Mouse (Mus musculus) brain, embryonic 14.5 days (tissue): ENCODE results near the gene Pnpla2.

ENCODE experiments used
- CTCF ChIP-seq: fragments of 200-500 bp; IDR thresholded peaks from 2 replicates; pipeline ENCODE4 v1.5.1; 2012; ENCODE audit warnings: inconsistent platforms, mild to moderate bottlenecking, moderate library complexity, borderline replicate concordance; ENCODE audit not compliant: insufficient read depth, insufficient read length; ENCODE audit errors: extremely low read depth
- POLR2A ChIP-seq: fragments of 200-500 bp; IDR thresholded peaks from 2 replicates; pipeline ENCODE4 v1.6.1; 2012; ENCODE audit warnings: mild to moderate bottlenecking, inconsistent platforms, borderline replicate concordance; ENCODE audit not compliant: poor library complexity, insufficient read depth, insufficient read length, severe bottlenecking; ENCODE audit errors: extremely low read depth

- no peak for TF ChIP-seq CTCF
- TF ChIP-seq POLR2A: no peak
These were observed 15.8 kb upstream of the Pnpla2 start for GRCm38 (mm10) chr7:141439140-141439679.
